Mouse (Mus musculus): Measurements from ENCODE around the gene Trip4. TPM values are rescaled to one million over a fixed set of nuclear protein-coding genes. Genes with fewer than 3 reads are reported as not detected.

The Trip4 gene
- polyA plus RNA-seq, 1 experiment: 10.8 TPM

- Histone ChIP-seq H3K36me3 (ENCODE audit: control insufficient read depth, insufficient read depth, low read length) (peaks cover 6% of the 10 kb centered on the region; the same call in 1 of the 2 replicates), H3K27ac (ENCODE audit: control insufficient read depth, insufficient read depth, low read length) (no peak overlapping the region), H3K27me3 (ENCODE audit: control insufficient read depth, insufficient read depth, low read length) (no peaks in the 10 kb centered on the region), H3K4me3 (ENCODE audit: control insufficient read depth, insufficient read depth, low read length) (no peak overlapping the region), H3K4me1 (replicated peaks; ENCODE audit: control insufficient read depth, insufficient read depth, low read length) (no peaks in the 10 kb centered on the region)
- no peak for DNase-seq
- TF ChIP-seq POLR2A (IDR thresholded peaks at IDR 0.05; ENCODE audit: control insufficient read depth, extremely low read depth, insufficient read depth, low read length, poor library complexity) (no peak), CTCF (IDR thresholded peaks at IDR 0.05; ENCODE audit: borderline replicate concordance, control insufficient read depth, extremely low read depth, insufficient read depth, low read length, poor library complexity) (no peak)
- 90% methylated on average over 1 of the region's 1 CpGs for WGBS
Measured at GRCm38 (mm10) chr9:65839841-65840240, 68.8 kb downstream of the Trip4 start.

DNA sequence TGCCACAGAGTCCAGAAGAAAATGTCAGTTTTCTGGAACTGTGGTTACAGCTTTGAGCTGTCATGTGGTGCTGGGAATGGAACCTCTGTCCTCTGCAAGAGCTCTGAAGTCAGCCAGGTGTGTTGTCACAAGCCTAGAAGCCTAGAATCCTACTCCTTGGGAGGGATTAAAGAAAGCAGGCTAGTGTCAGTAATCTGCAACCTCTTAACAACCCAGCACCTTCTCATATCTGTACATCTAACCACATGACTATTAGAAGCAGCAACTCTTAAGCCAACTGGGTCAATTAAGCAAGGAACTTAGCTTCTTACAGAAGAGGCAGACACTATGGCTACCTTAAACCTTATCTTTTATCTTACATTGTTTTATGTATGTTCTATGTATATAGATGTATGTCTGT, 71.7 kb downstream of the Trip4 start:
- TF ChIP-seq CTCF (IDR thresholded peaks at IDR 0.05; ENCODE audit: borderline replicate concordance, control insufficient read depth, extremely low read depth, insufficient read depth, low read length, poor library complexity): no peak
- no peak for TF ChIP-seq POLR2A (IDR thresholded peaks at IDR 0.05; ENCODE audit: control insufficient read depth, extremely low read depth, insufficient read depth, low read length, poor library complexity)
- Histone ChIP-seq H3K4me3 (ENCODE audit: control insufficient read depth, insufficient read depth, low read length) (no peak overlapping the region), H3K4me1 (replicated peaks; ENCODE audit: control insufficient read depth, insufficient read depth, low read length) (no peaks in the 10 kb centered on the region), H3K27me3 (ENCODE audit: control insufficient read depth, insufficient read depth, low read length) (no peaks in the 10 kb centered on the region), H3K27ac (ENCODE audit: control insufficient read depth, insufficient read depth, low read length) (no peak overlapping the region), H3K36me3 (ENCODE audit: control insufficient read depth, insufficient read depth, low read length) (peaks cover 6% of the 10 kb centered on the region; the same call in 1 of the 2 replicates)
- no peak for DNase-seq

DNA sequence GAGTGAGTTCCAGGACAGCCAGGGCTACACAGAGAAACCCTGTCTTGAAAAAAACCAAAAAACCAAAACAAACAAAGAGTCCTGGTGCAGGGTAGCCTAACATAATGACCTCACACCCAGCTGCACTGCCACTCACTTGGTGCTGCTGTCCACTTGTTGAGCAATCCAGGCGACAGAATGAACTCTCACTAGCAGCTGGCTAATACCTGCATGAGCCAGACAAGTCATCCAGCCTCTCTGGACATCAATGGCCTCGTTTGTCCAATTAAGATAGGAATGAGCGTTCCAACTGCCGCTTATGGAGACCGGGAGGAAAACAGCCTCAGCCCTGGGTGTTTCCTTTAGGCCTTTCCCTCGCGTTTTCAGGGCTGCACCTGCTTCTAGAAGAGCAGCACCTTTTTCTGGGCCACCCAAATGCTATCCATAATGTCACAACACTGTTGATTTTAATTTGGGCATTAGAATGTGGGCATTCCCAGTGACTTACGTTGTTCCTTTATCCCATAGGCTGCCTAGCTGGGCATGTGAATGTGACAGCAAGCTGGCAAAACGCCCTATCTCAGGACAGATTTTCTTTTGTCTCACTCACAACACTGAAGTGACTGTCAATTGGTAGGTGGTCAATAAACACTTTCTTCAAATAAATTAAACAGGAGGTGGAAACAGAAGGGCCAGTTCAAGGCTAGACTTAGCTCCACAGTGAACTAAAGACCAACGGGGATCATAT, 73.8 kb downstream of the Trip4 start:
- WGBS: 94% methylated on average over 10 of the region's 10 CpGs
- Histone ChIP-seq H3K4me3 (ENCODE audit: control insufficient read depth, insufficient read depth, low read length) (no peak overlapping the region), H3K27ac (ENCODE audit: control insufficient read depth, insufficient read depth, low read length) (no peak overlapping the region), H3K4me1 (replicated peaks; ENCODE audit: control insufficient read depth, insufficient read depth, low read length) (no peaks in the 10 kb centered on the region), H3K27me3 (ENCODE audit: control insufficient read depth, insufficient read depth, low read length) (no peaks in the 10 kb centered on the region), H3K36me3 (ENCODE audit: control insufficient read depth, insufficient read depth, low read length) (peaks cover 6% of the 10 kb centered on the region; the same call in 1 of the 2 replicates)
- TF ChIP-seq CTCF (IDR thresholded peaks at IDR 0.05; ENCODE audit: borderline replicate concordance, control insufficient read depth, extremely low read depth, insufficient read depth, low read length, poor library complexity): no peak
- TF ChIP-seq POLR2A (IDR thresholded peaks at IDR 0.05; ENCODE audit: control insufficient read depth, extremely low read depth, insufficient read depth, low read length, poor library complexity): no peak
- no peak for DNase-seq

DNA sequence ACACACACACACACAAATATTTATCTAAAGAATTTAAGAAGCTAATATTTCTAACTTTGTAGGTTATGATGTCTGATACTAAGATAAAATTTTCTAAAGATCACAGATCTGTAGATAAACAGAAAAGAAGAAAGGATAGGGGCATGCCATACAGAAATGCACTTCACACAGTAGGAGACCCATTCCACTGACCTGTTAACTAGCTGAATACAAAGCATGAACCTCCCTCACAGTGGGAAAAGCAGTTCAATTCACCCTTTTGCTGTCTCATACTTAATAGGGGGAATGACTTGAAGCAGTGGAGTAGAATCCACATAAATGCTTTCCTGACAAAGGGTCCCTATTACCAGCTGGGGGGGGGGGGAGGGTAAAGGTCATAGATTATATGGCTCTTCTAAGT, 75.0 kb downstream of the Trip4 start:
- H3K27me3 ChIP-seq (ENCODE audit: control insufficient read depth, insufficient read depth, low read length): no peaks in the 10 kb centered on the region
- TF ChIP-seq POLR2A (IDR thresholded peaks at IDR 0.05; ENCODE audit: control insufficient read depth, extremely low read depth, insufficient read depth, low read length, poor library complexity) (no peak), CTCF (IDR thresholded peaks at IDR 0.05; ENCODE audit: borderline replicate concordance, control insufficient read depth, extremely low read depth, insufficient read depth, low read length, poor library complexity) (no peak)
- H3K27ac ChIP-seq (ENCODE audit: control insufficient read depth, insufficient read depth, low read length): no peak overlapping the region
- peaks cover 6% of the 10 kb centered on the region; the same call in 1 of the 2 replicates for H3K36me3 ChIP-seq (ENCODE audit: control insufficient read depth, insufficient read depth, low read length)
- H3K4me3 ChIP-seq (ENCODE audit: control insufficient read depth, insufficient read depth, low read length): no peak overlapping the region
- no peak for DNase-seq
- no peaks in the 10 kb centered on the region for H3K4me1 ChIP-seq (replicated peaks; ENCODE audit: control insufficient read depth, insufficient read depth, low read length)

DNA sequence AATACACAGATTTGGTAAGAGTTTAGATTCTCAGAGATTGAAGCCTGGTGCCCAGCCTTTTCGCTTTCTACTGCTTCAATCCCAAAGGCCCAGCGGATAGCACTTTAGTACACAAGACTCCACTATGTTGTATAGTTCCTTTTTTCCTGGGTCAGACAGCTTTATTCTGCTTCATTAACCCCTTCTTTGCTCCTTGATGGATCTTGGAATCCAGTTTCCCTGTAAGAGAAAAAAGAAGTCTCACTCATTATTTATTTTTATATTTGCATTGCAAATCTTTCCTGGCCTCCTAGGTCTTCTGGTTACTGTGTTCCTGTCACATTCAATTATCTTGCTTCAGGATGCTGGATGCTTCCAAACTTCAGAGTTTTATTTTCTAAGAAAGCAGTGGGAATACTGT, 75.4 kb downstream of the Trip4 start:
- Histone ChIP-seq H3K27me3 (ENCODE audit: control insufficient read depth, insufficient read depth, low read length) (no peaks in the 10 kb centered on the region), H3K27ac (ENCODE audit: control insufficient read depth, insufficient read depth, low read length) (no peak overlapping the region), H3K4me3 (ENCODE audit: control insufficient read depth, insufficient read depth, low read length) (no peak overlapping the region), H3K4me1 (replicated peaks; ENCODE audit: control insufficient read depth, insufficient read depth, low read length) (no peaks in the 10 kb centered on the region), H3K36me3 (ENCODE audit: control insufficient read depth, insufficient read depth, low read length) (peaks cover 4% of the 10 kb centered on the region; the same call in 1 of the 2 replicates)
- TF ChIP-seq POLR2A (IDR thresholded peaks at IDR 0.05; ENCODE audit: control insufficient read depth, extremely low read depth, insufficient read depth, low read length, poor library complexity) (no peak), CTCF (IDR thresholded peaks at IDR 0.05; ENCODE audit: borderline replicate concordance, control insufficient read depth, extremely low read depth, insufficient read depth, low read length, poor library complexity) (no peak)
- DNase-seq: no peak
- 98% methylated on average over 2 of the region's 2 CpGs for WGBS

GRCm38 (mm10) chr9:65832041-65832440, 76.6 kb downstream of the Trip4 start:
- TF ChIP-seq CTCF (IDR thresholded peaks at IDR 0.05; ENCODE audit: borderline replicate concordance, control insufficient read depth, extremely low read depth, insufficient read depth, low read length, poor library complexity) (no peak), POLR2A (IDR thresholded peaks at IDR 0.05; ENCODE audit: control insufficient read depth, extremely low read depth, insufficient read depth, low read length, poor library complexity) (no peak)
- 88% methylated on average over 2 of the region's 2 CpGs for WGBS
- Histone ChIP-seq H3K27ac (ENCODE audit: control insufficient read depth, insufficient read depth, low read length) (no peak overlapping the region), H3K4me3 (ENCODE audit: control insufficient read depth, insufficient read depth, low read length) (no peak overlapping the region), H3K27me3 (ENCODE audit: control insufficient read depth, insufficient read depth, low read length) (no peaks in the 10 kb centered on the region), H3K4me1 (replicated peaks; ENCODE audit: control insufficient read depth, insufficient read depth, low read length) (no peaks in the 10 kb centered on the region; the same call in 1 of the 2 replicates), H3K36me3 (ENCODE audit: control insufficient read depth, insufficient read depth, low read length) (no peaks in the 10 kb centered on the region)
- no peak for DNase-seq
